In the genomic region with DNA sequence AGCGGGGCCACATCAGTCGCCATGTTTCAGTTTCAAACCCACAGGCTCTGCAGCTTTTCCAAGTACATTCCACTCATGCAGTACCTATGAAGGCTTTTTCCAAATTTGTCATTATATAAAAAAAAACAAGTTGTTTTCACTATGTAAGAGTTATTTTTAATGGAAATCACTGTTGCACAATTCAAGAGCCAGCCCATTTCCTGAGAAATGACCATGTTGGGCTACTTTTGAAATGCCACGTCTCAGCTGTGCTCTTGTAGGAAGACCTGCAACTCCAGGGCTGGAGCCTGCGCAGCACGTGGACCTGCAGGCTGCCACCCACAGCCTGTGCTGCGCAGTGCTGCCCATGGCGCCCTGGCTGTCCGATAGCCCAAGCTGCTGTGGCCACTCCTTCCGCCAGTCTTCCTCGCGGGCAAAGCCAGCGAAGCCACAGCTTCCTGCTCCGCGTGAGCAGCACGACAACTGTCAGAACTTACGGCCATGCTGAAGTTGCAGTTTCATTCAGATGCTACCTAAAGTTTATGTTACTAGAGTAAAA, we compare ENCODE assay signal across 11 mouse cellular contexts. TPM values are rescaled to one million over a fixed set of nuclear protein-coding genes. Genes with fewer than 3 reads are reported as not detected.
DNase-seq lines count a peak whose midpoint lies in the region; ATAC-seq and TF ChIP-seq lines count a peak whose summit lies in the region.
"Had no signal": no experiment of that assay in that cellular context is flagged by ENCODE, and none has a peak within 500 bp of the region (broad histone marks: within the 10 kb centered on the region; RNA-seq: fewer than 3 reads in every experiment).

No protein-coding gene starts in this region.

- no peak overlapping the region for H3K4me3 ChIP-seq in lung, postnatal 0 days (ENCODE audit: low read depth, low read length)
- no peak overlapping the region for H3K4me3 ChIP-seq in stomach, embryonic 15.5 days (replicated peaks)
- no peak overlapping the region for H3K4me3 ChIP-seq in heart, embryonic 10.5 days
- no peak overlapping the region for H3K4me3 ChIP-seq in midbrain, embryonic 13.5 days (replicated peaks)

- H3K4me2 ChIP-seq in lung, postnatal 0 days (replicated peaks; ENCODE audit: low read depth, low read length): peak overlapping the region; percentile 27; the same call in 1 of the 2 replicates
- no peak overlapping the region for H3K4me2 ChIP-seq in stomach, embryonic 15.5 days
- H3K4me2 ChIP-seq in midbrain, embryonic 13.5 days (replicated peaks): no peak overlapping the region

- 0 out of 2 replicates have a peak, but pooled peaks have one; percentile 20 for TF ChIP-seq CTCF in lung, postnatal 0 days (IDR thresholded peaks at IDR 0.05)

- peaks cover 3% of the 10 kb centered on the region; the same call in 1 of the 2 replicates for H3K4me1 ChIP-seq in lung, postnatal 0 days (ENCODE audit: insufficient read depth, low read depth, low read length)
- H3K4me1 ChIP-seq in stomach, embryonic 15.5 days: 0 out of 2 replicates have a peak, but pooled peaks cover 8% of the 10 kb centered on the region
- H3K4me1 ChIP-seq in heart, embryonic 10.5 days: no peaks in the 10 kb centered on the region
- H3K4me1 ChIP-seq in midbrain, embryonic 13.5 days (replicated peaks): no peaks in the 10 kb centered on the region

- DNase-seq in heart, adult 18-20 months: peak; percentile 18 to 23
- DNase-seq in heart, adult 8-10 months (ENCODE audit: low spot score): no peak
- peak; percentile 39 for DNase-seq in liver
- DNase-seq in lung, postnatal 0 days (ENCODE audit: low spot score): peak; percentile 87
- DNase-seq in heart, embryonic 10.5 days (ENCODE audit: low spot score): no peak
- no peak for DNase-seq in urinary bladder, adult 2 months (ENCODE audit: low spot score)
- DNase-seq: layer of hippocampus, postnatal 36 days; right cerebral cortex, postnatal 14 days had no signal

- peaks cover 36% of the 10 kb centered on the region for H3K36me3 ChIP-seq in lung, postnatal 0 days (ENCODE audit: insufficient read depth, low read length)
- peaks cover 43% of the 10 kb centered on the region for H3K36me3 ChIP-seq in stomach, embryonic 15.5 days
- H3K36me3 ChIP-seq in heart, embryonic 10.5 days: peaks cover 96% of the 10 kb centered on the region
- peaks cover 92% of the 10 kb centered on the region for H3K36me3 ChIP-seq in midbrain, embryonic 13.5 days

- H3K27me3 ChIP-seq in lung, postnatal 0 days (replicated peaks; ENCODE audit: insufficient read depth, low read length): no peaks in the 10 kb centered on the region
- no peaks in the 10 kb centered on the region for H3K27me3 ChIP-seq in stomach, embryonic 15.5 days (replicated peaks)
- H3K27me3 ChIP-seq in heart, embryonic 10.5 days (ENCODE audit: insufficient read depth, poor library complexity, severe bottlenecking): no peaks in the 10 kb centered on the region
- H3K27me3 ChIP-seq in midbrain, embryonic 13.5 days: no peaks in the 10 kb centered on the region

- peak overlapping the region; percentile 73 for H3K27ac ChIP-seq in lung, postnatal 0 days (ENCODE audit: low read length)
- H3K27ac ChIP-seq in stomach, embryonic 15.5 days: peak overlapping the region; percentile 35; the same call in 1 of the 2 replicates
- no peak overlapping the region for H3K27ac ChIP-seq in heart, embryonic 10.5 days
- H3K27ac ChIP-seq in midbrain, embryonic 13.5 days: no peak overlapping the region
- H3K27ac ChIP-seq: kidney, postnatal 0 days had no signal

- no peaks in the 10 kb centered on the region for H3K9me3 ChIP-seq in lung, postnatal 0 days (ENCODE audit: low read length)
- H3K9me3 ChIP-seq in stomach, embryonic 15.5 days: no peaks in the 10 kb centered on the region
- H3K9me3 ChIP-seq in heart, embryonic 10.5 days: no peaks in the 10 kb centered on the region
- no peaks in the 10 kb centered on the region for H3K9me3 ChIP-seq in midbrain, embryonic 13.5 days

- TF ChIP-seq EP300 in lung, postnatal 0 days (IDR thresholded peaks at IDR 0.05): peak; percentile 68

- no peak overlapping the region for H3K9ac ChIP-seq in lung, postnatal 0 days (replicated peaks; ENCODE audit: low read depth)
- H3K9ac ChIP-seq in stomach, embryonic 15.5 days: no peak overlapping the region
- no peak overlapping the region for H3K9ac ChIP-seq in midbrain, embryonic 13.5 days (replicated peaks)

- 59% methylated on average over 16 of the region's 16 CpGs for WGBS in lung, postnatal 0 days
- WGBS in stomach, embryonic 15.5 days: 77% methylated on average over 16 of the region's 16 CpGs
- 90% methylated on average over 16 of the region's 16 CpGs for WGBS in heart, embryonic 10.5 days
- WGBS in midbrain, embryonic 13.5 days: 93% methylated on average over 16 of the region's 16 CpGs

- peak; percentile 79 for ATAC-seq in lung, postnatal 0 days
- ATAC-seq in stomach, embryonic 15.5 days (ENCODE audit: insufficient read depth, low FRiP score, low read depth): no peak
- ATAC-seq in midbrain, embryonic 13.5 days: no peak

RNA-seq across cellular contexts. Expression of a gene that starts 12.2 kb away (rescaled TPM):
- 10 to 100 TPM; 31.8 to 35.8 TPM for total RNA-seq in heart, adult 18-20 months (2021)
- total RNA-seq in heart, adult 8-10 months (2022): 10 to 100 TPM; 35.0 to 41.4 (median 37.9) TPM
- polyA plus RNA-seq in lung, postnatal 0 days (2015; fragmentation: Nextera tagmentation; extraction: Ambion mirVana): 16.5 and 16.7 TPM in 2 replicates
- 28.7 and 30.8 TPM in 2 replicates for polyA plus RNA-seq in stomach, embryonic 15.5 days (2015; fragmentation: Nextera tagmentation; extraction: Ambion mirVana)
- polyA plus RNA-seq in heart, embryonic 10.5 days (2016; fragmentation: Nextera tagmentation; extraction: Ambion mirVana): 26.5 and 26.8 TPM in 2 replicates
- polyA plus RNA-seq in midbrain, embryonic 13.5 days (2015; fragmentation: Nextera tagmentation; extraction: Ambion mirVana): 22.9 and 23.1 TPM in 2 replicates
- polyA plus RNA-seq in urinary bladder, adult 2 months (2012; rRNA removed): 27.6 and 30.6 TPM in 2 replicates

RNA-seq across cellular contexts. Expression of a gene that starts 12.2 kb away (rescaled TPM):
- total RNA-seq in heart, adult 18-20 months (2021): under 1 TPM in 1 of 2 experiments, not detected in 1; 0.21 TPM
- under 1 TPM in 1 of 4 experiments, not detected in 3; 0.09 TPM for total RNA-seq in heart, adult 8-10 months (2022)
- 1.8 and 2.3 TPM in 2 replicates for polyA plus RNA-seq in lung, postnatal 0 days (2015; fragmentation: Nextera tagmentation; extraction: Ambion mirVana)
- polyA plus RNA-seq in stomach, embryonic 15.5 days (2015; fragmentation: Nextera tagmentation; extraction: Ambion mirVana): 0.06 and 0.14 TPM in 2 replicates
- polyA plus RNA-seq in heart, embryonic 10.5 days (2016; fragmentation: Nextera tagmentation; extraction: Ambion mirVana): 0.28 and 0.48 TPM in 2 replicates
- polyA plus RNA-seq in midbrain, embryonic 13.5 days (2015; fragmentation: Nextera tagmentation; extraction: Ambion mirVana): 0.28 and 0.44 TPM in 2 replicates
- polyA plus RNA-seq in urinary bladder, adult 2 months (2012; rRNA removed): 1.2 and 1.4 TPM in 2 replicates

RNA-seq across cellular contexts. Expression of a gene that starts 30.5 kb away (rescaled TPM):
- 10 to 100 TPM; 20.8 to 30.4 TPM for total RNA-seq in heart, adult 18-20 months (2021)
- 10 to 100 TPM; 22.3 to 25.9 (median 23.6) TPM for total RNA-seq in heart, adult 8-10 months (2022)
- 27.8 and 30.3 TPM in 2 replicates for polyA plus RNA-seq in lung, postnatal 0 days (2015; fragmentation: Nextera tagmentation; extraction: Ambion mirVana)
- polyA plus RNA-seq in stomach, embryonic 15.5 days (2015; fragmentation: Nextera tagmentation; extraction: Ambion mirVana): 42.3 TPM in 2 replicates
- polyA plus RNA-seq in heart, embryonic 10.5 days (2016; fragmentation: Nextera tagmentation; extraction: Ambion mirVana): 49.8 and 53.2 TPM in 2 replicates
- polyA plus RNA-seq in midbrain, embryonic 13.5 days (2015; fragmentation: Nextera tagmentation; extraction: Ambion mirVana): 74.5 and 75.3 TPM in 2 replicates
- polyA plus RNA-seq in urinary bladder, adult 2 months (2012; rRNA removed): 42.2 and 42.5 TPM in 2 replicates

RNA-seq across cellular contexts. Expression of a gene that starts 59.3 kb away (rescaled TPM):
- total RNA-seq in heart, adult 18-20 months (2021): 10 to 100 TPM; 16.7 to 20.7 TPM
- 10 to 100 TPM; 10.9 to 32.1 (median 16.1) TPM for total RNA-seq in heart, adult 8-10 months (2022)
- polyA plus RNA-seq in lung, postnatal 0 days (2015; fragmentation: Nextera tagmentation; extraction: Ambion mirVana): 9.4 and 10.5 TPM in 2 replicates
- 5.7 and 6.7 TPM in 2 replicates for polyA plus RNA-seq in stomach, embryonic 15.5 days (2015; fragmentation: Nextera tagmentation; extraction: Ambion mirVana)
- polyA plus RNA-seq in heart, embryonic 10.5 days (2016; fragmentation: Nextera tagmentation; extraction: Ambion mirVana): 7.5 and 8.0 TPM in 2 replicates
- polyA plus RNA-seq in midbrain, embryonic 13.5 days (2015; fragmentation: Nextera tagmentation; extraction: Ambion mirVana): 1.1 and 1.3 TPM in 2 replicates
- 15.6 and 26.4 TPM in 2 replicates for polyA plus RNA-seq in urinary bladder, adult 2 months (2012; rRNA removed)

Comparison
In these comparisons a context has a peak if more than half of its experiments do, and no peak if none do; other contexts are left out.
1. DNase-seq: peak in heart, adult 18-20 months (2 of 2), liver (single experiment) and lung, postnatal 0 days (single experiment); none in heart, adult 8-10 months (single experiment), heart, embryonic 10.5 days (single experiment) and urinary bladder, adult 2 months (single experiment).
2. H3K27ac ChIP-seq: peak in lung, postnatal 0 days (single experiment) and stomach, embryonic 15.5 days (single experiment); none in heart, embryonic 10.5 days (single experiment) and midbrain, embryonic 13.5 days (single experiment).